Mouse (Mus musculus): ENCODE measurements around the gene Arel1. TPM values are rescaled to one million over a fixed set of nuclear protein-coding genes. Genes with fewer than 3 reads are reported as not detected.

Arel1 gene
- polyA plus RNA-seq, 1 experiment from 2014 or later = 31.1 TPM

DNA sequence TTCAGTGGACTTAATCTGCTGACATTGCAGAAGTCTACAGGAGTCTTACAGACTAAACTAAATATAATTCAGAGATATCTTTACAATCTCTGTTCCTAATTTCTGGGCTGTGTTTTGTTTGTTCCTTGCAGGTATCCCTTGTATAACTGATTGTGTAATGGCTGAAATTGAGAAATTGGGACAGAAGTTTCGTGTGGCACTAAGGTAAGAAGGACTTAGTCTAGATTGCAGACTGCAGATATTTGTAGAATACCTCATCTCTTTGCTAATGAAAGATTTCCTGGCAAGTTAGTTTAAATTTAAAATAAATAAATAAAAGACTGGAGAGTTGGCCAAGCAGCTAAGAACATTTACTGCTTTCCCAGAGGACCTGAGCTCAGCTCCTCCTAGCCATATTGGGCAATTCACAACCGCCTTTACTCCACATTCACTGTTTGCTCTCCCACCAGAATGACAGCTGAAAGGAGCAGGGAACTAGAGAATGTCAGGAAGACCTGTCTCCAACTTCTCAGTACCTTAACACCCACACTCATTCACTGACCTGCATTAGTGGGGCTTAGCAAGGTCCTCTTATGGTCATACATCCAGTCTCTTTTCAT is 8.7 kb upstream of the Arel1 start:
- no peak overlapping the region for H3K9ac ChIP-seq
- no peak overlapping the region for H3K4me2 ChIP-seq
- no peak overlapping the region for H3K27ac ChIP-seq (replicated peaks)
- no peaks in the 10 kb centered on the region for H3K9me3 ChIP-seq
- no peaks in the 10 kb centered on the region for H3K4me1 ChIP-seq (replicated peaks)
- no peak for ATAC-seq (ENCODE audit: low FRiP score, low read depth)
- no peak overlapping the region for H3K4me3 ChIP-seq
- peaks cover 71% of the 10 kb centered on the region for H3K36me3 ChIP-seq
- WGBS = 92% methylated on average over 2 of the region's 2 CpGs
- H3K27me3 ChIP-seq = no peaks in the 10 kb centered on the region

DNA sequence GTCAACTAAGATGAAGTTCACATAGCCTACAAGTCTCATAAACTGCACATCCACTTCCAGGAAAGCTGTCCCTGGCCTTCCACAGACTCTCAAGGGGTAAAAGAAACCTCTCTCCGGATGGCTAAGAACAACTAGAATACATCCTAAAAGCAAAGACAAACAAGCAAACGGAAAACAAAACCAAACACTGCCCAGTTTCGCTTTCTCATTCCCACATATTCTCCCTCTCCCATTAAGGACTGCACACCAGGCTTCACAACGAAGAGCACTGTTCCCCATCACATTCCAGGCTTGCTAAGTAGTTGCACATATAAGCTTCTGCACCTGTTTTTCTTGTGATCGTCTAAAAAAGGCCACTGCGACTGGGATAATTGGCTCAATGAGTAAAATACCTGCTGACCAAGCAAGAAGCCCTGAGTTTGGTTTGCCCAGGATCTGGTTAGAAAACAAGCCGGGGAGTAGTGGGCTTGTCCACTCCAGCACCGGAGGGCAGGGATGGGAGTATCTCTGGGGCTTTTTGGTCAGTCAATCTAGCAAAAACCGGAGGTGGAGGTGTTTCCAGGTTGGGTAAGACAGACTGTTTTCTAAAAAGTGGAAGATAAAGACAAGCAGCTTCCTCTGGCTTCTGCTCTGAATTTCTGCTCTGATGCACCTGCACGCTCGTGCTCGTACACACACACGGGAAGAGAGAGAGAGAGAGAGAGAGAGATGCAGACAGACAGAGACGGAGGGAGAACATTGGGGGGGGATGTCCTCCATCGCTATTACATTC is 858 bp downstream of the Arel1 start:
- WGBS = 25% methylated on average over 15 of the region's 15 CpGs

DNA sequence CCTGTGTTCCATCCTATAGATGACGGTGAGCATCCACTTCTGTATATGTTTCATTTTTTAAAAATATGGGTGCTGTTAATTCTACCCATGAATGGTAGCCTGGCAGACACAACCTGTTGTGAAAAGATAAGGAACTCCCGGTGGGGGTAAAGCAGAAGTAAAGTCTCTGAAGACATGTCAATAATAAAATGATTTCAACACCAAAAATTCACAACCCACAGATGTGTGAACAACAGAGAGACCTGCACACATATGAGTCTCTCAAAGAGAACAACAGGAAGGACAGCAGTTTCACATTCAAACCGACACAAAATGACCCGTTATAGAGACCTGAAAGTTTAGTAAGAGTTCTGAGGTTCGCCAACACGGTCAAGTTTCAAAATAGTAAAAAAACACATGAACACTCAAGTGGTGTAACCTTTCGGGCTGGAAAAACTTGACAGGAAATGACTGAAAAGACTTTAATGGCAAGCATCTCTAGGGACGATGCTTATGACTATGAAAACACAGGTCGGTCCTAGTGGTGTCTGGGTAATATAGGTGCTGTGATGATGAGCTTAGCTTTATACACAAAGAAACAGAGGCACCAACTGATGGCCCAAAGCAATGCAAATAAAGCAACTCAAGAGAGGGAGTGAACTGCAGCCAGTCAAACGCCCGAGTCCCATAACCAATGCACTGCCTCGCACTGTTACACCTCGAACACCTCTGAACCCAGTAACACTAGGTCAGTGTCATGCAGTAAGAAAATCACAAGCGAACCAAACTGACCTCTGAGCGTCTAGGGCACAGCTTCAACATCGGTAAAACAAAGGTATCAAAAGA is 1.7 kb downstream of the Arel1 start:
- no peak for ATAC-seq (ENCODE audit: low FRiP score, low read depth)
- H3K4me1 ChIP-seq (replicated peaks) = peaks cover 25% of the 10 kb centered on the region
- peak overlapping the region; percentile 65 for H3K4me3 ChIP-seq
- H3K27ac ChIP-seq (replicated peaks) = no peak overlapping the region
- H3K27me3 ChIP-seq = no peaks in the 10 kb centered on the region
- 89% methylated on average over 16 of the region's 16 CpGs for WGBS
- peaks cover 10% of the 10 kb centered on the region; the same call in 1 of the 2 replicates for H3K36me3 ChIP-seq
- no peak overlapping the region for H3K9ac ChIP-seq
- peak overlapping the region; percentile 70 for H3K4me2 ChIP-seq
- H3K9me3 ChIP-seq = no peaks in the 10 kb centered on the region

More for the DNA sequence above, 858 bp downstream of the Arel1 start:
- peak overlapping the region; percentile 70 for H3K4me2 ChIP-seq
- H3K9ac ChIP-seq = peak overlapping the region; percentile 72
- no peak for ATAC-seq (ENCODE audit: low FRiP score, low read depth)
- H3K36me3 ChIP-seq = peaks cover 17% of the 10 kb centered on the region; the same call in 1 of the 2 replicates
- no peaks in the 10 kb centered on the region for H3K27me3 ChIP-seq
- H3K4me1 ChIP-seq (replicated peaks) = peaks cover 25% of the 10 kb centered on the region
- no peak overlapping the region for H3K27ac ChIP-seq (replicated peaks)
- no peaks in the 10 kb centered on the region for H3K9me3 ChIP-seq
- peak overlapping the region; percentile 65 for H3K4me3 ChIP-seq

DNA sequence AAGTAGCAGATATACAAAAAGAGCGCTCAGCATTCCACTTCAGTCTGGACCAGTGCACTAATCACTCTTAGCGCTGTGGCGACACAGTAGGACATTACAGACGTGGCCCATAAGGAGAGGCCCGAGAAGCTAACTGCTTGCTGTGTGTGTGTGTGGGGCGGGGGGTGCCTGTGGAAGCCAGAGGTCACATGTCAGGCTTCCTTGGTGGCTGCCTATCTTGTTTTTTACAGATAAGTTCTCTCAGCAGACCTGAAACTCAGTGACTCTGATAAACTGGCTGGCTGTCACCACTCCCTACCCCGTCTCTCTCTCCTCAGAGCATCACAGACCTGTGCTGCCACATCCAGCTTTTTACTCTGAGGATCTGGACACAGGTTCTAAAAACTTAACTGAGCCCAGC is 8.1 kb downstream of the Arel1 start:
- ATAC-seq (ENCODE audit: low FRiP score, low read depth) = no peak
- Histone ChIP-seq H3K27ac (replicated peaks) (no peak overlapping the region), H3K9ac (no peak overlapping the region), H3K4me1 (replicated peaks) (peaks cover 2% of the 10 kb centered on the region; the same call in 1 of the 2 replicates), H3K4me3 (no peak overlapping the region), H3K9me3 (no peaks in the 10 kb centered on the region), H3K36me3 (no peaks in the 10 kb centered on the region), H3K4me2 (no peak overlapping the region), H3K27me3 (no peaks in the 10 kb centered on the region)
- WGBS = 86% methylated on average over 7 of the region's 7 CpGs

DNA sequence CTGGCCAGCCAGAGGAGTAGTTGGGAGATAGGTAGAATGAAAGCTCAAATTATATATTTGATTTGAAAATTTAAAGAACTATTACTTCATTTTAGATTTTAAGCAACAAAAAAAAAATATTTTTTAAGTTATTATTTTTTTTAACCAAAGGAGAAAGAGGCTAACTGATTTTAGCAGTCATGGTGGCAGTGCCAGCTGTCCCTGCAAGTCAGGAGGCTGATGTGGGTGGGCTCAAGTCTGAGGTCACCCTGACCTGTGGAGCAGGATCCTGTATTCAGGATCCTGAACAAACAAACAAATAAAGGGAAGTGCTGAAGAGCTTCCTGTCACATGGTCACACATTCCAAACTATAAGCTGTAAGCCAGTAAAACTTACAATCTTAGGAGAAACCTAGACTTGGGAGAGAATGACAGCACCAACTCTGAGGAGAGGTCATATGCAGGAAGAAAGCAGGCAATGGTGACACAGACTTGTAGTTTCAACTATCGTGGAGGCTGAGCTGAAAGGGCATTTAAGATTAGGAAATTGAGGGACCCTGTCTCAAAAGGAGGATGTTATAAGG is 11.8 kb downstream of the Arel1 start:
- no peak for ATAC-seq (ENCODE audit: low FRiP score, low read depth)
- no peak overlapping the region for H3K27ac ChIP-seq (replicated peaks)
- WGBS = 86% methylated on average over 1 of the region's 1 CpGs
- H3K4me2 ChIP-seq = no peak overlapping the region
- H3K9me3 ChIP-seq = no peaks in the 10 kb centered on the region
- peaks cover 9% of the 10 kb centered on the region for H3K36me3 ChIP-seq
- no peak overlapping the region for H3K4me3 ChIP-seq
- H3K4me1 ChIP-seq (replicated peaks) = no peaks in the 10 kb centered on the region
- no peak overlapping the region for H3K9ac ChIP-seq
- no peaks in the 10 kb centered on the region for H3K27me3 ChIP-seq

DNA sequence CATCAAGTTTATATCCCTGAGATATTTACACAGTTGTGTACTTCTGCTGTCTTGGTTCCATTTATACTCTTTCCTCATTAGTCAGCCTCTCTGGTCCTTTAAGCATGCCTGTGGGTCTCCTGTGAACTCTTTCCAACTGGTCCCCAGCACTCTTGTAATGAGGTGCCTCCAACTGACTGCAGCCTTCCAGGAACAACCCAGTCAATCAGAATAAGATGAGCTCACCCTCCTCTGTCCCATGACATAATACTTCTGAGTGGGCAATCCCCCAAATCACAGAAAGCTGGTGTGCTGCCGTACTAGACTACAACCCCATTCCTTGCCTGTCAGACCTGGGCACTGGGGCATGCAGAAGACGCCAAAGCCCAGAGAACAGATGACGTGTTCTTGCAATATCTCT is 14.4 kb downstream of the Arel1 start:
- Histone ChIP-seq H3K9me3 (no peaks in the 10 kb centered on the region), H3K9ac (no peak overlapping the region), H3K36me3 (peaks cover 9% of the 10 kb centered on the region), H3K4me1 (replicated peaks) (no peaks in the 10 kb centered on the region), H3K4me3 (no peak overlapping the region), H3K4me2 (no peak overlapping the region), H3K27me3 (no peaks in the 10 kb centered on the region), H3K27ac (replicated peaks) (no peak overlapping the region)
- no peak for ATAC-seq (ENCODE audit: low FRiP score, low read depth)
- WGBS = 93% methylated on average over 3 of the region's 3 CpGs

DNA sequence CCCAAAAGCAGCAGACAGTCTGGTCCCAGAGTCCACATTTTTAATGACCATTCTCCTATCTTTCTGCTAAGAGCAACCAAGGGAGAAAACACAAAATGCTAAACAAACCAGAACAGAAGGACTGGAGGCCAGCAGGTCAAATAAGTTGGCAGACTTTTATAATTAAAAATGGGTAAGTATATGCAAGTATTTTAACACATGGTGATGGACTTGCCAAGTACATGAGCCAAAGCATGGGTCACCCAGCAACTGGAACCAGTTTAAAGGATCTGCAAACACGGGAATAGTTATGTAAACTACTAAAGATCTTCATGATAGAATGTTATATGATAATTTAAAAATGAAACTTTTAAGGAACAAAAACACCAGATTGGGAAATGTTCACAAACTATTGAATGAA is 18.3 kb downstream of the Arel1 start:
- WGBS = 72% methylated on average over 1 of the region's 1 CpGs
- peaks cover 36% of the 10 kb centered on the region for H3K36me3 ChIP-seq

DNA sequence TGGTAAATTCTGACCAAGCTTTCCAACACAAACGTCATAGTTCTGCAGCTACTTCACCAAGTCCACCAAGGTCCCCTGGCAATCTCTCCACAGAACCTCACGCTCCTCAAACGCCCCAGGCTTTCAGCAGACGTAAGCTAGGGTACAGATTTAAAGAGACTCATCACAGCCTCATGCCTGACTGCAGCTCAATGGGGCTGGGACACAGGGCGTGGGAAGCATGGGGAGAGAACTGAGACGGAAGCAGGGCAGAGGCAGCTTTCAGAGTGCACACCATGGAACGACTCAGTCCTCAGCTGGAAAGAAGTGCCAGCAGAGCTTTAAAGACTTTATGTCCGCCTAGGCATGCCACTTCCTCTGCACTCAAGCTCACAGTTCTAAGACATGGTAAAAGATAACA is 19.2 kb downstream of the Arel1 start:
- WGBS = 43% methylated on average over 8 of the region's 8 CpGs
- H3K27ac ChIP-seq (replicated peaks) = no peak overlapping the region
- ATAC-seq (ENCODE audit: low FRiP score, low read depth) = no peak
- no peak overlapping the region for H3K4me2 ChIP-seq
- H3K36me3 ChIP-seq = peaks cover 39% of the 10 kb centered on the region
- H3K4me1 ChIP-seq (replicated peaks) = no peaks in the 10 kb centered on the region
- no peak overlapping the region for H3K4me3 ChIP-seq
- H3K27me3 ChIP-seq = no peaks in the 10 kb centered on the region
- H3K9ac ChIP-seq = no peak overlapping the region
- H3K9me3 ChIP-seq = no peaks in the 10 kb centered on the region

More for the DNA sequence above, 18.3 kb downstream of the Arel1 start:
- H3K4me1 ChIP-seq (replicated peaks) = no peaks in the 10 kb centered on the region
- no peak overlapping the region for H3K9ac ChIP-seq
- H3K9me3 ChIP-seq = no peaks in the 10 kb centered on the region
- H3K27ac ChIP-seq (replicated peaks) = no peak overlapping the region
- no peak overlapping the region for H3K4me2 ChIP-seq
- H3K4me3 ChIP-seq = no peak overlapping the region
- ATAC-seq (ENCODE audit: low FRiP score, low read depth) = no peak
- no peaks in the 10 kb centered on the region for H3K27me3 ChIP-seq

DNA sequence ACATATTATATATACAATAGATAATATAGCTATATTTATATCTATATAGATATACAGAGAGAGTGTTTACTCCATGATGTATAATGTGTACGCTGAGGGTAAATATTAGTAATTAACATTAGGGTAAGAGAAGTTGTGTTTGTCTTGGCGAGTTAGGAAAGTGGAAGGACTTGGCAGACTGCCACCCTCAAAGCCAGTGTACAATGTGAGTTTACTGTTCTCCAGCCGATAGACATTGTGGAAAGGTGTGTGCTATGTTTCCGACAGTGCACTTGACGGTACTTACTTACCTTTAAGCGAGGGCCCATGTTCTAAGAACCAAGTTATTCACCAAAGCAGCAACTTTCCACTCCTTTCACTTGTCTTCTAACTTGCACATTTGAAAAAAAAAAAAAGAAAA is 19.9 kb downstream of the Arel1 start:
- H3K27ac ChIP-seq (replicated peaks) = no peak overlapping the region
- 84% methylated on average over 6 of the region's 6 CpGs for WGBS
- ATAC-seq (ENCODE audit: low FRiP score, low read depth) = no peak
- H3K4me3 ChIP-seq = no peak overlapping the region
- H3K4me2 ChIP-seq = no peak overlapping the region
- peaks cover 35% of the 10 kb centered on the region for H3K36me3 ChIP-seq
- H3K4me1 ChIP-seq (replicated peaks) = no peaks in the 10 kb centered on the region
- no peaks in the 10 kb centered on the region for H3K9me3 ChIP-seq
- H3K27me3 ChIP-seq = no peaks in the 10 kb centered on the region
- no peak overlapping the region for H3K9ac ChIP-seq

DNA sequence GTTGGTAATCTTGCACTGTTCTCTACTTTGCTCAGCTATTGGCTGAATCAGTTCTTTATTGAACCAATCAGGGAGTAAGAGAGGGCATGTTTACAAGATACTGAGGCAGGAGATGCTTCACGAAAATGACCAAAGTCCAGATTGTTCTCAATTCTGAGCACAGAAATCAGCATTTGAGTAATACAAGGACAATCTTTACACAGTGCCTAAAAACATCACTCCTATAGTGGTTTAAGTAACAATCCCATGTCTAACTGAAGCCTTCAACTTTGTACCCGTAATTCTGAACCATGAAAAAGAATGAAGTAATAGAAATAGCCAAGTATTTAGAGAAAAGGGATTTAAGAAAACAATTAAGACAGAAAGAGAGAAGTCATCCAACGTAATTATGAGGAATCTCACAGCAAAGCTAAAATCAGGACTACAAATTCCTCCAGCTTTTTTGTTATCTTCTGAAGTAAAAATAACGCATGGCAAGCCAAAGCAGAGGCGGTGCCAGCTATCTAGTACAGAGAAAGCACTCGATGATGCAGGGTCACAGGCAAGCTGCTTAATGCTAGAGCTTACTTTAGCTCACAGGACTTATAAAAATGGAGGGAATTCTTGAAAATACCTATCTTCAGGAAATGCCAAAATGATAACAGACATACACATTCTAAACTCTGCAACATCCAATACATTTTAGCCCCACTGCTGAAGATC is 22.0 kb downstream of the Arel1 start:
- H3K4me2 ChIP-seq = no peak overlapping the region
- no peak overlapping the region for H3K9ac ChIP-seq
- no peak for ATAC-seq (ENCODE audit: low FRiP score, low read depth)
- no peak overlapping the region for H3K27ac ChIP-seq (replicated peaks)
- H3K27me3 ChIP-seq = no peaks in the 10 kb centered on the region
- H3K9me3 ChIP-seq = no peaks in the 10 kb centered on the region
- H3K4me1 ChIP-seq (replicated peaks) = no peaks in the 10 kb centered on the region
- H3K36me3 ChIP-seq = peaks cover 40% of the 10 kb centered on the region
- H3K4me3 ChIP-seq = no peak overlapping the region
- 96% methylated on average over 6 of the region's 6 CpGs for WGBS

DNA sequence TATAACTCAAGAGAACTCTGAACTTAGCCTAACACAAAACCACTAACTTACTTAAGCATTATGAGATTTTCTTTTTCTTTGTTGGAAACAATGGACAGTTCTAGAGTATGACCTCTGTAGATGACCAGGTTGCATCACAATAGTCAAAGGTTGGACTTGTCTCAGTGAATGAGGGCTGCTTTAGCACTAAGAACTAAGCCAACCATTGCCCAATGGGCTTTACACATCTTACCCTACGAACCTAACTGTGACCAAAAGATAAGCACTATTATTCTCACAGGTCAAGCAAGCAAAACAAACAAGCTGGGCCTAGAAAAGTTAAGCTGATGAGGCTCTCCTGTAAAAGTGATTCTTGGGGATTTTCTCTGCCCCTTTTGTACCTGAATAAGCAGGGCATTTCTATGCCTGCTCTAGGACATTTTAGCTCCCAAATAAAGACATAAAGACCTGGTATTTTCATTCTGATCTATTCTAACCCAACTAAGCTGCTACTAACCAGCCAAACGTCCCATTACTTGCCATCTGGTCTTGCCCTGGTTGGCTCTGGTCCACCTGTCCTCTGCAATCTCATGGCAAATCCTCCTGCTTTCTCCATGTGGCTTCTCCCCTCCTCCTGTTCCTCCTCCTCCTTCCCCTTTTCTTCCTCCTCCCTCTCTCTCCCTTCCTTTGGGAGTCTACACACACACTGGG is 22.7 kb downstream of the Arel1 start:
- no peak for ATAC-seq (ENCODE audit: low FRiP score, low read depth)
- Histone ChIP-seq H3K36me3 (peaks cover 46% of the 10 kb centered on the region), H3K4me1 (replicated peaks) (no peaks in the 10 kb centered on the region), H3K27me3 (no peaks in the 10 kb centered on the region), H3K9ac (no peak overlapping the region), H3K4me2 (no peak overlapping the region), H3K9me3 (no peaks in the 10 kb centered on the region), H3K27ac (replicated peaks) (no peak overlapping the region), H3K4me3 (no peak overlapping the region)
- WGBS = 86% methylated on average over 2 of the region's 2 CpGs
